ENCODE assay signal across 8 mouse cellular contexts in genomic region chr11:72301334-72301733, GRCm38 (mm10). TPM values are rescaled to one million over a fixed set of nuclear protein-coding genes. Genes with fewer than 3 reads are reported as not detected.
DNase-seq lines count a peak whose midpoint lies in the region; ATAC-seq and TF ChIP-seq lines count a peak whose summit lies in the region.

Gene Xaf1, plus strand, starts transcription at chr11:72301629.

- peaks cover 8% of the 10 kb centered on the region for H3K4me1 ChIP-seq in midbrain, embryonic 10.5 days
- no peaks in the 10 kb centered on the region for H3K4me1 ChIP-seq in midbrain, embryonic 11.5 days (ENCODE audit: control insufficient read depth, insufficient read depth, low read length)
- peaks cover 14% of the 10 kb centered on the region; the same call in 1 of the 2 replicates for H3K4me1 ChIP-seq in spleen, adult 2 months (ENCODE audit: control insufficient read depth, insufficient read depth, insufficient read length)

- TF ChIP-seq POLR2A in spleen, adult 2 months (IDR thresholded peaks at IDR 0.05; ENCODE audit: low read depth, low read length), result no peak; the same call in 1 of the 2 replicates

- no peaks in the 10 kb centered on the region for H3K27me3 ChIP-seq in midbrain, embryonic 10.5 days (ENCODE audit: low read depth, poor library complexity, severe bottlenecking)
- no peaks in the 10 kb centered on the region for H3K27me3 ChIP-seq in midbrain, embryonic 11.5 days (ENCODE audit: control insufficient read depth, insufficient read depth, low read length)
- no peaks in the 10 kb centered on the region for H3K27me3 ChIP-seq in spleen, adult 2 months (ENCODE audit: control insufficient read depth, insufficient read depth, low read length)

- no peak for DNase-seq in midbrain, embryonic 10.5 days (ENCODE audit: low spot score)
- no peak for DNase-seq in midbrain, embryonic 11.5 days (ENCODE audit: low spot score, missing footprints)
- DNase-seq in adrenal gland, postnatal 4 days (ENCODE audit: low spot score in 2 of 2), result peak in 1 of 2 experiments; percentile 40
- peak; percentile 84 to 92 for DNase-seq in heart, adult 18-20 months
- peak; percentile 57 for DNase-seq in kidney, adult 18-20 months
- DNase-seq in lung, postnatal 10 days, result peak; percentile 89
- peak; percentile 29 to 51 for DNase-seq in spleen, adult 2 months (ENCODE audit: low read depth in 1 of 2, low spot score in 2 of 2)
- DNase-seq in c-Kit-positive CD71-positive TER-119-positive erythroid progenitor cells, embryonic 14.5 days (ENCODE audit: low spot score), result no peak

- H3K27ac ChIP-seq in midbrain, embryonic 10.5 days (replicated peaks), result peak within 1 kb of the TSS; percentile 46
- no peak within 1 kb of the TSS for H3K27ac ChIP-seq in midbrain, embryonic 11.5 days (ENCODE audit: low read depth, low read length)
- H3K27ac ChIP-seq in spleen, adult 2 months (ENCODE audit: insufficient read depth, low read length), result peak within 1 kb of the TSS; percentile 70

- H3K4me3 ChIP-seq in midbrain, embryonic 10.5 days, result no peak within 1 kb of the TSS
- no peak within 1 kb of the TSS for H3K4me3 ChIP-seq in midbrain, embryonic 11.5 days (ENCODE audit: low read depth, low read length)
- H3K4me3 ChIP-seq in spleen, adult 2 months (ENCODE audit: extremely low read depth, insufficient read depth, insufficient read length), result peak within 1 kb of the TSS; percentile 56

- H3K9me3 ChIP-seq in midbrain, embryonic 10.5 days (replicated peaks), result no peaks in the 10 kb centered on the region
- no peaks in the 10 kb centered on the region for H3K9me3 ChIP-seq in midbrain, embryonic 11.5 days (ENCODE audit: control insufficient read depth, low read length)

- 40% methylated on average over 6 of the region's 6 CpGs for WGBS in midbrain, embryonic 10.5 days
- WGBS in midbrain, embryonic 11.5 days, result 40% methylated on average over 6 of the region's 6 CpGs
- WGBS in spleen, adult 2 months, result under 1% methylated on average over 6 of the region's 6 CpGs

- no peak within 1 kb of the TSS for H3K9ac ChIP-seq in midbrain, embryonic 11.5 days (ENCODE audit: low read length)

- no peak for ATAC-seq in midbrain, embryonic 11.5 days (ENCODE audit: low FRiP score)

- H3K4me2 ChIP-seq in midbrain, embryonic 11.5 days, result no peak within 1 kb of the TSS

- no peaks in the 10 kb centered on the region for H3K36me3 ChIP-seq in midbrain, embryonic 10.5 days
- H3K36me3 ChIP-seq in midbrain, embryonic 11.5 days (ENCODE audit: control insufficient read depth, insufficient read depth, low read length), result no peaks in the 10 kb centered on the region
- peaks cover 10% of the 10 kb centered on the region for H3K36me3 ChIP-seq in spleen, adult 2 months (ENCODE audit: control insufficient read depth, insufficient read depth, low read length)

- no peak for TF ChIP-seq CTCF in spleen, adult 2 months (IDR thresholded peaks at IDR 0.05; ENCODE audit: extremely low read depth, insufficient read depth, insufficient read length, insufficient replicate concordance)

RNA-seq across cellular contexts. Expression of gene Xaf1, which starts in this region (rescaled TPM):
- polyA plus RNA-seq in midbrain, embryonic 10.5 days (2016; fragmentation: Nextera tagmentation; extraction: Ambion mirVana), result 1.5 and 2.5 TPM in 2 replicates
- polyA plus RNA-seq in midbrain, embryonic 11.5 days (2014; fragmentation: Nextera tagmentation; extraction: Ambion mirVana), result 1.3 and 1.4 TPM in 2 replicates
- 10 to 100 TPM; 19.5 to 23.8 TPM for total RNA-seq in adrenal gland, postnatal 4 days (2021)
- total RNA-seq in heart, adult 18-20 months (2021), result 10 to 100 TPM in 1 of 2 experiments, 1 to 10 TPM in 1; 9.5 to 10.5 TPM
- 20.7 and 22.3 TPM in 2 replicates for polyA plus RNA-seq in spleen, adult 2 months (2012; rRNA removed)

Comparison
In these comparisons a context has a peak if more than half of its experiments do, and no peak if none do; other contexts are left out.
1. DNase-seq: peak in heart, adult 18-20 months (2 of 2), kidney, adult 18-20 months (single experiment), lung, postnatal 10 days (single experiment) and spleen, adult 2 months (2 of 2); none in midbrain, embryonic 10.5 days (single experiment), midbrain, embryonic 11.5 days (single experiment) and c-Kit-positive CD71-positive TER-119-positive erythroid progenitor cells, embryonic 14.5 days (single experiment).